Mouse (Mus musculus) T-helper 17 cell (primary cell): ENCODE data around the gene Trpc3.

Experiments
- in situ Hi-C, 2 experiments: fragments of 300-600 bp; cut with MboI, MseI; formaldehyde crosslinking; loops; 1 replicate in 1 of 2; 2 replicates in 1 of 2; pipeline ENCODE4 v1.15.1; 2025; ENCODE audit warnings: high pct_unique_total_duplicates in 2 of 2

Trpc3 gene

DNA sequence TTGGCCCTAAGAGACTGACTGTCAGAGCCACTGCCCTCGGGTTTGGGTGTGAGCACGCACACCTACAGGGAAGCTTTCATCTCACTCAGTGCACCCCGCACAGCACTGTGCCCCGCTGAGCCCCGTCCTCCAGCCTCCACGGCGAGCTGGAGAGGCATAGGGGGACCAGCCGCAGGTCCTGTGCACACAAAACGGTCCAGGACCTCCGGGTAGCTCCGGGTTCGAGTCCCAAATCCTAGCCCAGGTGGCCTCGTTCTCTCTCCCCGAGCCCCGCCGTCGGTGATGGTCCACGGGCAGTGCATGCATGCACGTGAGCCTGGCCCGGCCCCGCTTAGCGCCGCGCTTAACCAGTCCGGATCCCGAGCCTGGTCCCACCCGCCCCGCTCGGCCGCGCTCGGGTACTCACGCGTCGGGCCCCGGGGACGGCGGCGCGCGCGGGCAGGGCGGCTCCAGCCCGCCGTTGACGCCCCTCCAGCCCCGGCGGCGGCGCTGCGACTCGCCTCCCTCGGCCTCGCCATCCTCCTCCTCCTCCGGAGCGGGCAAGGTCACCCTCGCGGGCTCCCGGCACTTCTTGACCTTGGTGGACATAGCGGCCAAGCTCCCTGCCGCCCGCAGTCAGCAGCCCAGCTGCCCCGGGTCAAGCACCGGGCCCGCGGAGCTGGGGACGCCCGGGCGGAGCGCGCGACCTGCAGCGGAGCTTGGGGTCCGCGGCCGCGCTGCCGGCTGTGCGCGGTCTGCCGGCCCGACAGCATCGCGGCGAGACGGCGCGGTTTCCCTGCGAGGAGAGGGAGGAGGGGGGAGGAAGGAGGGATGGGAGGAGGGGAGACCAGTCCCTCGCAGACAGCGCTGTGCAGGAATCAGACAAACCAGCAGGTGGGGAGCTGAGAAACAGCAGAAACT, at the start of gene Trpc3:
TSS of gene Trpc3 (minus strand) at position 776 of the 900 bp plus-strand sequence.
- in situ Hi-C loops, result no loop called here

GRCm38 (mm10) chr3:36738071-36738470, 48.1 kb upstream of the Trpc3 start:
- in situ Hi-C loops, result no loop called here

GRCm38 (mm10) chr3:36733075-36733474, 43.1 kb upstream of the Trpc3 start:
- in situ Hi-C loops, result no loop called here

GRCm38 (mm10) chr3:36726545-36726944, 36.6 kb upstream of the Trpc3 start:
- in situ Hi-C loops, result no loop called here

GRCm38 (mm10) chr3:36721850-36722249, 31.9 kb upstream of the Trpc3 start:
- in situ Hi-C loops, result no loop called here

GRCm38 (mm10) chr3:36709521-36709920, 19.6 kb upstream of the Trpc3 start:
- in situ Hi-C loops, result no loop called here

DNA sequence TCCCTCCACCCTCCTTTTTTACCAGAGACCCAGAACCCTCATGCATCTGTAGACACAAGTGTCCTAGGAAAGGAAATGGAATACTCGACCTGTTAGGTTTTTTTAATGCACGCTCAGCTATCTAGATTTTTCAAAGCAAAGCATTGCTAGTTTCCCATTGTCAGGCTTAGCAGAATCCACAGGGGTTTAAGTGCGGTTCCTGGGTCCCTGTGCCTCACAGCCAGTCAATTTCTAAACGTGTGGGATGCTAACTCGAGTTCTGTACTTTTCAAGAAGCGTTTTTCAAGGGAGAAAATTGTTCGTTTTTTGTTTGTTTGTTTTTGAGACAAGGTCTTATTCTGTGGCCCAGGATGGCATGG, 304 bp upstream of the Trpc3 start:
- in situ Hi-C loops, result no loop called here

GRCm38 (mm10) chr3:36688874-36689273, 1.1 kb downstream of the Trpc3 start:
- in situ Hi-C loops, result no loop called here

- in situ Hi-C loops, result no loop called here
Measured at GRCm38 (mm10) chr3:36675822-36676221, 14.1 kb downstream of the Trpc3 start.

- in situ Hi-C loops, result no loop called here
Measured at GRCm38 (mm10) chr3:36667814-36668213, 22.2 kb downstream of the Trpc3 start.

DNA sequence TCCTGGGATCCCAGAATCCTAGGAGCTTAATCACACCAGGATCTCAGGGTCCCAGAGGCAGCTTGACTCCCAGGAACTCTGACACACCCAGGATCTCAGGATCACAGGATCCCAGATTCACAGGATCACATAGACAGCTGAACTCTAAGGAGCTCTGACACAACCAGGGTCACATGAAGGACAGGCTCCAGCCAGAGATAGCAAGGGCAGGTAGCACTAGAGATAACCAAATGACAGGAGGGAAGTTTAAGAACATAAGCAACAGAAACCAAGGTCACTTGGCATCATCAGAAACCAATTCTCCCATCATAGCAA, 44.8 kb downstream of the Trpc3 start:
- in situ Hi-C loops, result loop anchor here in 1 of 2 experiments (10.0 kb wide), 1 partner anchor 560 kb away; no protein-coding TSS in a partner anchor

DNA sequence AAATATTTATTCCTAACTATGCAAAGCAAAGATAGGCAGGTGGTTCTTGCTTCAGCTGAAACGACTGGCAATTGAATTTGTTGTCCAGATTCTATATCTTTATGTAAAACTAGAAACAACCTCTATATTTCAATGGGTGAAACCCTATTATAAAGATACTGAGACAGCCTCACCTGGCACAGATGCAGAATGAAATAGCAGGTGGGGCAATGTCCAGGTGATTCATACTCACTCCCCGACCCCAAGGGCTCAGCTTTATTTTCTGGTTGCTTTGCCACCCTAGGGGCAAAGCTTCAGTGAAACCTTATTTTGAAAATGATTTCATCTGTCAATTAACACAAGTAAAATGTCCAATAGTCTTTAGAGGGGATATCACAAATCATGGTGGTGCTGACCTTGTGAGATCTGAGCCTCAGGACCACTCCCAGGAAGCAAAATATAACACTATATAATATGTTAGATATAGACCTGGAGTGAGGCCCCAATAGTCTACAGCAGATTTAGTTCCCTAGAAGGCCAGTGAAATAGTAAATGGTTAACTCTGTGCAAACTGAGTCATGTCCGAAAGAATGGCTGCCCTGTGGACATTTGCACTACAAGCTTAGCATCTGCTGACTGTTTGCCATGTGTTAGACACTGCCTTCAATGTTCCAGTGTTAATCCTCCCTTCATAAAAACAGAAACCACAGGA, 45.3 kb downstream of the Trpc3 start:
- in situ Hi-C loops, result loop anchor here in 1 of 2 experiments (10.0 kb wide), 1 partner anchor 560 kb away; no protein-coding TSS in a partner anchor

- in situ Hi-C loops, result loop anchor here in 1 of 2 experiments (10.0 kb wide), 1 partner anchor 561 kb away; no protein-coding TSS in a partner anchor
Measured at GRCm38 (mm10) chr3:36643354-36643753, 46.6 kb downstream of the Trpc3 start.

GRCm38 (mm10) chr3:36642736-36643135, 47.2 kb downstream of the Trpc3 start:
- in situ Hi-C loops, result loop anchor here in 1 of 2 experiments (10.0 kb wide), 1 partner anchor 562 kb away; no protein-coding TSS in a partner anchor

DNA sequence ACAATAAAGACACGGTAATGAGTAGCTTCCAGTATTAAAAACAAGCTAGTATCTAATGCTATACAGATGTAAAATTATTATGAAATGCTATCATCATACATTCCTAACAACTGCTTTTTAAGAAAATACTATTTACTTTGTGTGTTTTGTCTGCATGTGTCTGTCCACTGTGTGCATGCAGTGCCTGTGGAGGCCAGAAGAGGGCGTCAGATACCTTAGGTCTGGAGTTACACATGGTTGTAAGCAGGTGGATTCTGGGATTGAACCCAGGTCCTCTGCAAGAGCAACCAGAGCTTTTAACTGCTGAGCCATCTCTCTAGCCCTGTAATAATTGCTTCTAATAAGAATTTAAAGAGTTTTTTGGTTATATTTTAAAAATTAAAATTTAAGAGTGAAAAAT, 49.2 kb downstream of the Trpc3 start:
- in situ Hi-C loops, result loop anchor here in 1 of 2 experiments (10.0 kb wide), 1 partner anchor 564 kb away; no protein-coding TSS in a partner anchor

DNA sequence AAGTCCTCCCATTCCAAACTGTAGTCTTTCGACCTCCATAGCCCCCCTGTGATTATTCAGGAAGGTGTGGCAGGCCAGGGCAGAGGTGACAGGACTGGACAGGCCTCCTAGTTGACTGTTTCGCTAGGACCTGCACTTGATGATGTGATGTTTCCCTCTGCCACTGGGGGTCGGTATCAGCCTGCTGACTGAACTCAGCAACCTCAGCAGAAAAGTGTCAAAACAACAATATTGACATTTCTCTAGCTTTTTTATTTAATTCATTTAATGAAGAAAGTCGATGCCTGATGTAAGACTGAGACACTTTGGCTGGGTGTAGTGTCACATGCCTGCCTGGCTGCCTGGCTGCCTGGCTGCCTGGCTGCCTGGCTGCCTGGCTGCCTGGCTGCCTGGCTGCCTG, 54.5 kb downstream of the Trpc3 start:
- in situ Hi-C loops, result no loop called here

- in situ Hi-C loops, result no loop called here
Measured at GRCm38 (mm10) chr3:36626803-36627202, 63.2 kb downstream of the Trpc3 start.

- in situ Hi-C loops, result no loop called here
Measured at GRCm38 (mm10) chr3:36618181-36618580, 71.8 kb downstream of the Trpc3 start.

- in situ Hi-C loops, result no loop called here
Measured at GRCm38 (mm10) chr3:36613908-36614255, 76.1 kb downstream of the Trpc3 start.

DNA sequence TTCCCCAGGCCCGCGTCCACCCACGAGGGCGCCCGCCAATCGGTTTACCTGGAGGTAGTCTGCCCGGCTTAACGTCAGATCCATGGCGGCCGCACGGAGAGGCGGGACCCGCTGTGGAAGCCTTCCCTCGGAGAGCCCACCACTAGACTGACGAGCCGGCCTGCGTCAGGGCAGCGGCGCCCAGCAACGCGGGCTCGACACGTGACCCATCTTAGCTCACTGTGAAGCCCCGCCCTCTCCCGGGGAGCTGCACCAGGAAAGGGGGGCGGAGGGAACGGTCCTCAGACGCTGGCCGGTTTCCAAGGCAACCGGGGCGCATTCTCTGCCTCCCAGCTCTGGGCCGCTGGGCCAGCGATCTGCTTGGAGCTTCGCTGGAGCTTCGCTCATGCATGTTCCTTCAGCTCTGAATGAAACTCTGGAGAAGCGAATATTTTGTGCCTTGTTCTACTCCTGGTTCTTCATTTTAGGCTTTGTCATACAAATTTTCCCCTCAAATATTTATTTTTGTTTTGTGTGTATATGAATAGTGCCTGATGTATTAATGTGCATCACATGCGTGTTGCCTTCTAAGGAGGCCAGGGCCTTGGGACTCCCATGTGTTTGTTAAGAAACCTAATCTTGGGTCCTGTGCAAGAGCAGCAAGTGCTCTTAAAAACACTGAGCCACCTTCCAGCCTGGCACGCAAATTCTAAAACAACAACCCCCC, 76.6 kb downstream of the Trpc3 start, which contains the start of gene Bbs7:
TSS of gene Bbs7 (minus strand) at position 276 of the 706 bp plus-strand sequence.
- in situ Hi-C loops, result no loop called here

DNA sequence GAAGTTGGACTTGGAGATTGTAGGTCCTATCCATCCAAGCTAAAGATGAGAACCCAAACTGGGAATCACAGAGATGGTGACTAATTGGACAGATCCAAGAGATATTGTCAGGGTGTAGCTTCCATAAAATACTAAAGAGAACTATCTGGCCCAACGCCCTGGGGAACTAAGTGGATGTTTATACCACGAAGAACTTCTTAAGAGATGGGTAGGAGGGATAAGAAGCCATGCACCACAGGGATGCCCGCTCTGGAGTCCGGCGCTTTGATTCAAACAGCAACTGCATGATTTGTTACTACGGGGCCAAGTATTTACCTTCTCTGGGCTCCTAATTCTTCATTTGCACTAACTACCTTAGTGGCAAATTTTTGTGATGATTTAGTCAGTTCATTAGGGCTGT, 77.3 kb downstream of the Trpc3 start:
- in situ Hi-C loops, result no loop called here
